19 mouse cellular contexts compared by ENCODE assay signal in the genomic region with DNA sequence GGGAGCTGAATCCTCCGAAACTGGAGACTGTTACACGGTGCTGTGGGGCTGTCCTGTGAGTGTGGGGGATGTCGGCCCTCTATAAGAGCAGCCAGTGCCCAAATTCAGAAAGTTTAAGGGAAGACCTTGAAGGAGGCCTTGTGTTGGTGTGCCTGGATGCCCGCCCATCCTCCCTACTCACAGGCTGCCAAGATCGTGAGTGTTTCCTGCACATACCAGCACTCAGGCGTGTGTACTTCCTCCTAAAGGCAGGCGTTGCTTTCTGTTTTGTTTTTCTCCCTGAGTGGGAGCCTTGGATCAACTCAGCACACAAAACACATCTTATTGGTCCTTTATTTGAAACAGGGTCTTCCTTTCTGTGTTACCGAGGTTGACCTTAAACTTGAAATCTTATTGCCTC. TPM values are rescaled to one million over a fixed set of nuclear protein-coding genes. Genes with fewer than 3 reads are reported as not detected.
DNase-seq lines count a peak whose midpoint lies in the region; ATAC-seq and TF ChIP-seq lines count a peak whose summit lies in the region.
"Had no signal": no experiment of that assay in that cellular context is flagged by ENCODE, and none has a peak within 500 bp of the region (broad histone marks: within the 10 kb centered on the region; RNA-seq: fewer than 3 reads in every experiment).

No protein-coding gene starts in this region.

- no peak overlapping the region for H3K4me3 ChIP-seq in kidney, adult 2 months (ENCODE audit: insufficient read depth, low read depth, low read length)
- H3K4me3 ChIP-seq: erythroblast, embryonic 14.5 days; heart, embryonic 13.5 days; limb, embryonic 10.5 days; lung, embryonic 15.5 days; midbrain, embryonic 15.5 days had no signal

- no peaks in the 10 kb centered on the region for H3K4me1 ChIP-seq in kidney, adult 2 months (ENCODE audit: control insufficient read depth, insufficient read depth, low read length)
- H3K4me1 ChIP-seq: midbrain, embryonic 15.5 days had no signal

- TF ChIP-seq POLR2A in kidney, adult 2 months (IDR thresholded peaks at IDR 0.05; ENCODE audit: low read depth, low read length): no peak

- no peaks in the 10 kb centered on the region for H3K36me3 ChIP-seq in kidney, adult 2 months (ENCODE audit: control insufficient read depth, insufficient read depth, low read length)
- H3K36me3 ChIP-seq: heart, embryonic 13.5 days; limb, embryonic 10.5 days; lung, embryonic 15.5 days had no signal

- H3K27me3 ChIP-seq in kidney, adult 2 months (replicated peaks; ENCODE audit: control insufficient read depth, insufficient read depth, low read length): no peaks in the 10 kb centered on the region
- H3K27me3 ChIP-seq: heart, embryonic 13.5 days; lung, embryonic 15.5 days; midbrain, embryonic 15.5 days; Patski had no signal

- peak overlapping the region; percentile 45 for H3K27ac ChIP-seq in kidney, adult 2 months (ENCODE audit: insufficient read depth, low read depth, low read length)
- H3K27ac ChIP-seq: heart, embryonic 13.5 days; limb, embryonic 10.5 days; midbrain, embryonic 15.5 days had no signal

- WGBS in kidney, adult 2 months: 47% methylated on average over 8 of the region's 8 CpGs

- ATAC-seq in hematopoietic stem cell, adult 5-6 weeks (replicated peaks in 1 of 2; ENCODE audit: insufficient read depth in 1 of 2, low FRiP score in 2 of 2, low TSS enrichment in 1 of 2, low read depth in 1 of 2, poor library complexity in 2 of 2, severe bottlenecking in 2 of 2): peak; percentile 78 to 82
- ATAC-seq: forebrain, embryonic 14.5 days; midbrain, embryonic 15.5 days; Patski had no signal

- peak; percentile 35 for DNase-seq in kidney, adult 2 months
- DNase-seq in kidney, postnatal 25 days: no peak
- peak; percentile 24 for DNase-seq in right cerebral cortex, adult 18-20 months
- no peak for DNase-seq in right cerebral cortex, adult 2 months (ENCODE audit: low spot score in 2 of 2)
- DNase-seq in testis, postnatal 14 days (ENCODE audit: low spot score): peak; percentile 48
- no peak for DNase-seq in cerebellum, adult 9-11 months
- no peak for DNase-seq in adrenal gland, postnatal 4 days (ENCODE audit: low spot score in 2 of 2)
- DNase-seq: cerebellum, adult 11-12 months; cerebellum, postnatal 36 days; heart, postnatal 4 days; kidney, postnatal 10 days had no signal

- TF ChIP-seq CTCF in kidney, adult 2 months (conservative IDR thresholded peaks at IDR 0.05; ENCODE audit: insufficient read depth, insufficient read length, low read depth, low read length): no peak

RNA-seq across cellular contexts. Expression of a gene that starts 9.7 kb away (rescaled TPM):
- polyA plus RNA-seq in kidney, adult 2 months (2012; rRNA removed): 6.0 and 7.2 TPM in 2 replicates
- 0.94 and 4.0 TPM in 2 replicates for total RNA-seq in hematopoietic stem cell, adult 5-6 weeks (2017)
- 1 to 10 TPM; 3.6 to 4.0 TPM for total RNA-seq in adrenal gland, postnatal 4 days (2021)

RNA-seq across cellular contexts. Expression of a gene that starts 23.9 kb away (rescaled TPM):
- polyA plus RNA-seq in kidney, adult 2 months (2012; rRNA removed): 15.9 and 19.2 TPM in 2 replicates
- 23.7 and 38.5 TPM in 2 replicates for total RNA-seq in hematopoietic stem cell, adult 5-6 weeks (2017)
- total RNA-seq in adrenal gland, postnatal 4 days (2021): 10 to 100 TPM; 18.8 to 24.0 TPM

RNA-seq across cellular contexts. Expression of a gene that starts 31.3 kb away (rescaled TPM):
- 164 and 166 TPM in 2 replicates for polyA plus RNA-seq in kidney, adult 2 months (2012; rRNA removed)
- total RNA-seq in hematopoietic stem cell, adult 5-6 weeks (2017): 126 and 245 TPM in 2 replicates
- 100 to 1,000 TPM; 221 to 224 TPM for total RNA-seq in adrenal gland, postnatal 4 days (2021)

Comparison
In these comparisons a context has a peak if more than half of its experiments do, and no peak if none do; other contexts are left out.
1. DNase-seq: peak in kidney, adult 2 months (single experiment), right cerebral cortex, adult 18-20 months (single experiment) and testis, postnatal 14 days (single experiment); none in kidney, postnatal 25 days (0 of 2), right cerebral cortex, adult 2 months (0 of 2), cerebellum, adult 9-11 months (single experiment) and adrenal gland, postnatal 4 days (0 of 2).